Mouse (Mus musculus): ENCODE results near the gene Slc9a3r1.

DNA sequence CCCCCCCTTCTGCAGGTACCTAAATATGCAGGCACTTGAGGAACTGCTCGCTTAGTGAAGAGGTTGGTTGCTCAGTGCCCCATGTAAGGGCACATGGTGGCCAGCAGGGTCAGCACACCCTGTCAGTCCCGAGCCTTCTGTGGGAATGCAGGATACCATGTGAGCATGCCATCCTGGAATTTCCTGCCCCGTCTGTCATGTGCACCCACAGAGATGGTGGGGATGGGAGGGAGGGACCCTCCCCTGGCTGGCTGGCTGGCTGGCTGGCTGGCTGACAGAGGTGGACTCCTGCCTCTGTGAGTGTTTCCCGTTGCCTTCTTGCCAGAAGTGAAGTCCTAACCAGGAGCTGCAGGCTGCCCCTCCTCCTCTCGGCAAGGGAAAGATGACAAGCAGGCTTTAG, 59.4 kb downstream of the Slc9a3r1 start:
- peak; percentile 41 for TF ChIP-seq CTCF (IDR thresholded peaks at IDR 0.05)
- no peak for TF ChIP-seq EP300 (IDR thresholded peaks at IDR 0.05)

Measured in lung, postnatal 0 days (tissue).